Mouse (Mus musculus) liver, embryonic 15.5 days (tissue): ENCODE data around the gene 1700066M21Rik. TPM values are rescaled to one million over a fixed set of nuclear protein-coding genes. Genes with fewer than 3 reads are reported as not detected.

Source experiments
- ATAC-seq: fragments of 200-750 bp; cut with Nextera tagmentation; 2 replicates; pipeline ENCODE4 v1.8.0; 2017; ENCODE audit warnings: moderate number of reproducible peaks, mild to moderate bottlenecking, moderate library complexity; ENCODE audit not compliant: insufficient read depth
- H3K27ac ChIP-seq: fragments of 300-500 bp; sonication (generic); replicated peaks from 2 replicates; pipeline ENCODE4 v1.5.1; 2015; ENCODE audit warnings: mild to moderate bottlenecking, inconsistent platforms
- H3K27me3 ChIP-seq: fragments of 300-500 bp; sonication (generic); 2 replicates; pipeline ENCODE4 v1.6.1; 2015; ENCODE audit warnings: mild to moderate bottlenecking, inconsistent platforms
- H3K36me3 ChIP-seq: fragments of 300-500 bp; sonication (generic); replicated peaks from 2 replicates; pipeline ENCODE4 v1.6.1; 2015; ENCODE audit warnings: moderate library complexity, mild to moderate bottlenecking, inconsistent platforms
- H3K4me1 ChIP-seq: fragments of 300-500 bp; sonication (generic); replicated peaks from 2 replicates; pipeline ENCODE4 v1.6.1; 2015; ENCODE audit warnings: inconsistent platforms
- H3K4me2 ChIP-seq: fragments of 300-500 bp; sonication (generic); 2 replicates; pipeline ENCODE4 v1.6.1; 2015; ENCODE audit warnings: moderate library complexity, mild to moderate bottlenecking, inconsistent platforms
- H3K4me3 ChIP-seq: fragments of 300-500 bp; sonication (generic); replicated peaks from 2 replicates; pipeline ENCODE4 v1.5.1; 2015; ENCODE audit warnings: mild to moderate bottlenecking, inconsistent platforms
- H3K9ac ChIP-seq: fragments of 300-500 bp; sonication (generic); 2 replicates; pipeline ENCODE4 v1.6.1; 2015; ENCODE audit warnings: moderate library complexity, mild to moderate bottlenecking, inconsistent platforms
- H3K9me3 ChIP-seq: fragments of 300-500 bp; sonication (generic); replicated peaks from 2 replicates; pipeline ENCODE4 v1.6.1; 2016; ENCODE audit warnings: inconsistent platforms
- WGBS: fragments of 180-500 bp; shearing (Covaris S2); methylation state at CpG from one replicate; pipeline ENCODE4 v1.1.7; 2015; ENCODE audit warnings: mixed read lengths; ENCODE audit not compliant: insufficient replicate concordance; 5-methylcytosine and 5-hydroxymethylcytosine counted together
- polyA plus RNA-seq: library from polyadenylated mRNA; unstranded; fragments of >200 nt; fragmentation: Nextera tagmentation; extraction: Ambion mirVana; gene quantifications from 2 replicates; pipeline ENCODE4 v1.2.1, GENCODE M21; 2015

Gene 1700066M21Rik
- polyA plus RNA-seq = 6.9 and 7.7 TPM in 2 replicates

DNA sequence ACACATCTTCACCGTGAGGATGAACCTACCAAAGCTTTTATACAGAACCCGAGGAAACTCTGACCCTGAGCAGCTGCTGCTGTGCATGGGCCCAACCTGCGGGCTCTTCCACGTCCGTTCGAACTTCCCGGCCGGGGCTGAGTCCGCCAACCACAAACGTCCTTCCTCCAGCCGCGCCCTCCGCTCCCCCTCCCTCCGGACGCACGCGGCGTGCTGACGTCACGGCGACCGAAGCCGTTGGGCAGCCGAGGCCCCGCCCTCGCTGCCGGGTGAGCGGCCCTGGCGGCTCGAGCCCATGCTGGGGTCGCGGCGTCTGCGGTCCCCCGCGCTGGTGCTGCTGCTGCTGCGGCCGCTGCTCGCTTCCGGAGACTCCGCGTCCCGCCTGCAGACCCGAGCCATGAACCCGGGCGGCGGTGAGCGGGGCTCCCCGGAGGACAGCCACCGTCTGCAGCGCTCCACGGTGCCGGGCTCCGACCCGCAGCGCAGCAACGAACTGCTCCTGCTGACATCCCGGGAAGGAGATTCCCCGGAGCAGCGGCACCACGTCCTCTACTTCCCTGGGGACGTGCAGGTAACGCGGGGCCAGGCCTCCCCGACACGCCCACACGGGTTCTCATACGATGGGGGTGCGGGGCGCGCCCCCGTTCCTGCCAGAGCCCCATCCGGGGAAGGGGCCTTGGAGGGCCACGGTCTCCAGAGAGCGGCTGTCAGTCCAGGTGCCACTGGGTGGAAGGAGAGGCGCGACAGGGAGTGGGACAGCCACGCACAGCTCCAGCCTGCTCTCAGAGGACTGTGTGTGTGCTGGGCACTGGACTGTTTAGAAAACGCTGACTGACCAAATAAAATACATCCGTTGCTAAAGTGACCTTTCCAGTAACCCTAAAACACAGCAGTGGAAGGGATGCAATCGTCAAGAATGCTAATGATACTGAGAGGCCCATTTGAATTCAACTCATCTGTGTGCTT lies at the start of gene 1700066M21Rik:
TSS of gene 1700066M21Rik (plus strand) at position 245 of the 966 bp plus-strand sequence.
- no peaks in the 10 kb centered on the region for H3K27me3 ChIP-seq
- under 1% methylated on average over 81 of the region's 81 CpGs for WGBS
- no peaks in the 10 kb centered on the region for H3K9me3 ChIP-seq
- peak within 1 kb of the TSS; percentile 87 for H3K4me3 ChIP-seq
- no peaks in the 10 kb centered on the region; the same call in 1 of the 2 replicates for H3K36me3 ChIP-seq
- peak within 1 kb of the TSS; percentile 89 for H3K9ac ChIP-seq
- peaks cover 24% of the 10 kb centered on the region for H3K4me1 ChIP-seq
- peak; percentile 97 for ATAC-seq
- H3K27ac ChIP-seq = peak within 1 kb of the TSS; percentile 79
- peak within 1 kb of the TSS; percentile 88 for H3K4me2 ChIP-seq

DNA sequence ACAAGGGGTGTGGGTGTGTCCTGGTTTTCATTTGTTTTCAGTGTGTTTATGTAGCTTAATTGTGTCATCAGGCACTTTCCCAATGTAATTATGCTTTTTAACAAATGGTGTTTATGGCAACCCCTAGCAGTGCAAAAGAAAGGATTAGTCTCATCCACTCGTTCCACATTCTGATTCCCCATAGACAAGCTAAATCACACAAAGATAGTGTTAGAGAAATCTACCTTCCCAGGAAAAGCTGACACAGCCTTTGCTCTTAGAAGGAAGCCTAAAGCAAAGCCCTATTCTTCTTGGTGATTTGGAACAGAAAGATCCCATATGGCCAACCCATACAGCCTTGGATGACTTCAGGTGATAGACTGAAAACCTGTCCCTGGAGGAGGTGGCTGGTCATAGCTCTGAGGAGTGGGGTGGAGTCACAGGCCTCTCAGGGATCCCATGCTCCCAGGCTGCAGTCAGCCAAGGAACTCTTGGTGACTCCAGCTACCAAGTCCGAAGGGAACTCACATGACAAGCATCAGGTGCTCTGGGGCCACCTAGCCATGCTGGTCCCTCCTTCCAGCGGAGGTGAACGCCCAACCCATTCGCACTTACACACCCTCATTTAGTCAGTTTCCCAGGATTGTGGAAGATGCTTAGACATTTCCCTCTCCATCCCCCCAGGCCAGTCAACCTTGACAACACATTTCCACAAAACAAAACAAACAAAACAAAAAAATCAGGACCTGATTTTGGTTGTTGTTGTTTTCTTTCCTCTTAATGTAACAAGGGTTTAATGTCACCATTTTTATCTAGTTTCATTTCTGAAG lies 47.9 kb upstream of the 1700066M21Rik start:
- no peak overlapping the region for H3K27ac ChIP-seq
- H3K4me2 ChIP-seq = no peak overlapping the region
- no peaks in the 10 kb centered on the region for H3K36me3 ChIP-seq
- no peak for ATAC-seq
- H3K27me3 ChIP-seq = no peaks in the 10 kb centered on the region
- no peak overlapping the region for H3K9ac ChIP-seq
- no peak overlapping the region for H3K4me3 ChIP-seq
- no peaks in the 10 kb centered on the region for H3K9me3 ChIP-seq
- 62% methylated on average over 5 of the region's 5 CpGs for WGBS
- H3K4me1 ChIP-seq = no peaks in the 10 kb centered on the region

DNA sequence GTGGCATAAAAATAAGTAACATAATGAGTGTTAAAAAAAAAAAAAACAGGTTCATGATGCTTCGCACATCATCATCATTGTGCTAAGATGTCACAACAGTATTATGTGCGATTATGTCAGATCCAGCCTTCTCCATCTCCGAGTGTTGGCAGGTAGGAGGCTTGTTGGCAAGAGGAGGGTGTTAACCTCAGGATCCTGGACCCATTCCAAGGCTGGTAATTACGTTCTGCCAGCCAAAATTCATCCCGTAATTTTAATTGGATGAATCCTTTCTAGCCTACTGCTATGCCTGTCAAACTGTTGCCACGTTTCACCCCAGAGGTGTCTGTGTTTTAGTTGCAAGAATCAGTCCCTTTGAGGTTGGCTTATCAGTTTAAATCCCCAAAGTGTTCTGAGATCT lies 47.2 kb upstream of the 1700066M21Rik start:
- H3K4me2 ChIP-seq = no peak overlapping the region
- H3K4me1 ChIP-seq = no peaks in the 10 kb centered on the region
- no peak for ATAC-seq
- H3K27me3 ChIP-seq = no peaks in the 10 kb centered on the region
- H3K36me3 ChIP-seq = no peaks in the 10 kb centered on the region
- H3K27ac ChIP-seq = no peak overlapping the region
- WGBS = 61% methylated on average over 6 of the region's 6 CpGs
- H3K9ac ChIP-seq = no peak overlapping the region
- H3K9me3 ChIP-seq = no peaks in the 10 kb centered on the region
- no peak overlapping the region for H3K4me3 ChIP-seq

DNA sequence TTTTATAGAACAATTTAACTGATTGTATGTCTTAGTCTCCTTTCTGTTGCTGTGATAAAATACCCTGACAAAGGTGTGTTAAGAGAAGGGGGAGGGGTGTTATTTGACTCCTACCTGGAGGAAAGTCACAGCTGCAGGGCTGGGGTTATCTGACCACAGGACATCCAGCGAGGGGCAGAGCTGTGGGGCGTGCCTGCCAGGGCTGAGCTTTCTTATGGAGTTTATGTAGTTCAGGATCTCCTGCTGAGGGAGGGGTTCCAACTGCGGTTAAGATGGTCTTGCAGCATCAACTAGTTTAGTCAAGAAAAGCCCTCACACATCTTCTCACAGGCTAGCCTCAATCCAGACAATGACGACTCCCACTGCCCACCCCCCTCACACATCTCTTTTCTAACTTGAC lies 45.4 kb upstream of the 1700066M21Rik start:
- Histone ChIP-seq H3K9me3 (no peaks in the 10 kb centered on the region), H3K27me3 (no peaks in the 10 kb centered on the region), H3K4me3 (no peak overlapping the region), H3K36me3 (no peaks in the 10 kb centered on the region), H3K4me1 (no peaks in the 10 kb centered on the region), H3K27ac (no peak overlapping the region), H3K4me2 (no peak overlapping the region), H3K9ac (no peak overlapping the region)
- no peak for ATAC-seq
- WGBS = 25% methylated on average over 4 of the region's 4 CpGs

DNA sequence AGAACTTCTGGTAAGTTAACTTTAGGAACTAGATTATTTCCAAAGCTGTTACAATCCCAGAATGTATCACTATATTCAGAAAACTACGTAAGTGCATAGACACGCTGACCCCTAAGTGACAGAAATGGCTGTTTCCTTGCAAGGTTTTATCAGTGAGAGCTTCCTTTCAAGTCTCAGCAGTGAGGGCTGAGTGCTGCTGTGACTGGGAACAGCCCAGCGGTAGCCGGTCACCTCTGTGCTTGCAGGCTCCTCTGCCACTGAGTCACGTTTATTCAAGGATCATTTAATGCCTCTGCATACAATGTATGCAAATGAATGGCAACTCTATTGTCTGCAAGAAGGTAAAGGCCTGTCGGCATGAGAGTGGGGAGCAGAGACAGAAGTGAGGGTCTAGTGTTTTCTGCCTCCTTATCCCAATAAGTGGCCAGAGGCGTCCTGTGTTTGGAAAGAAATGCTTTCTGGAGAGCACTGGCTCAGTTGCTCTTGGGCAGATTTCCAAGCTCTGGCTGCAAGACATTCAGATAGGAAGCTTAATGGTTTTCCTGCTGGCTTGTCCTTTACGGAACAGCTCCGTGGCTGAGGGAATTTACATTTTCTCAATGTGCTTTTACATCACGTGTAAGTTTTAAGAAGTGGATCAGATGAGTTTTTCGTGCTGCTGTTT lies 43.7 kb upstream of the 1700066M21Rik start:
- Histone ChIP-seq H3K4me3 (no peak overlapping the region), H3K36me3 (no peaks in the 10 kb centered on the region), H3K9ac (no peak overlapping the region), H3K4me2 (no peak overlapping the region), H3K9me3 (no peaks in the 10 kb centered on the region), H3K27ac (no peak overlapping the region), H3K4me1 (no peaks in the 10 kb centered on the region), H3K27me3 (no peaks in the 10 kb centered on the region)
- 29% methylated on average over 11 of the region's 11 CpGs for WGBS
- no peak for ATAC-seq

DNA sequence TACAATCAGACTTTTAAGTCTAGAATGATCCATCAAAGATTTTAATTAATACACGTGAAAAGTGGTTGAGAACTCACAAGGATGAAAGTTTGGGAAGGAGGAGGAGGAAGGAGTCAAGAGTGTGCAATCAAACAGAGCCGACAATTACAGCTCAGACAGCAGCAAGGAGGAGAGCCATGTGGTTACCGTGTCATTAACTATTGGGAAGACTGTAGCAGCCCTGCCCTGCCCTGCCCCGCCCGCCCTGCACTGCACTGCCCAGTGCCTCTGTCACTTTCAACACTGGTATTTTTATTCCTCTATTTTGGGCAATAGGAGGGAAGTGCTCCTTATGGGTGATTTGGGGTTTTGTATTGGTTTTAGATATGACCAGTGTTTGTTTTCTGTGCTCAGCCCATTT lies 42.2 kb upstream of the 1700066M21Rik start:
- ATAC-seq = no peak
- H3K4me1 ChIP-seq = no peaks in the 10 kb centered on the region
- WGBS = 53% methylated on average over 5 of the region's 5 CpGs
- H3K4me3 ChIP-seq = no peak overlapping the region
- H3K9me3 ChIP-seq = no peaks in the 10 kb centered on the region
- H3K9ac ChIP-seq = no peak overlapping the region
- H3K36me3 ChIP-seq = no peaks in the 10 kb centered on the region
- no peak overlapping the region for H3K4me2 ChIP-seq
- no peak overlapping the region for H3K27ac ChIP-seq
- no peaks in the 10 kb centered on the region for H3K27me3 ChIP-seq

DNA sequence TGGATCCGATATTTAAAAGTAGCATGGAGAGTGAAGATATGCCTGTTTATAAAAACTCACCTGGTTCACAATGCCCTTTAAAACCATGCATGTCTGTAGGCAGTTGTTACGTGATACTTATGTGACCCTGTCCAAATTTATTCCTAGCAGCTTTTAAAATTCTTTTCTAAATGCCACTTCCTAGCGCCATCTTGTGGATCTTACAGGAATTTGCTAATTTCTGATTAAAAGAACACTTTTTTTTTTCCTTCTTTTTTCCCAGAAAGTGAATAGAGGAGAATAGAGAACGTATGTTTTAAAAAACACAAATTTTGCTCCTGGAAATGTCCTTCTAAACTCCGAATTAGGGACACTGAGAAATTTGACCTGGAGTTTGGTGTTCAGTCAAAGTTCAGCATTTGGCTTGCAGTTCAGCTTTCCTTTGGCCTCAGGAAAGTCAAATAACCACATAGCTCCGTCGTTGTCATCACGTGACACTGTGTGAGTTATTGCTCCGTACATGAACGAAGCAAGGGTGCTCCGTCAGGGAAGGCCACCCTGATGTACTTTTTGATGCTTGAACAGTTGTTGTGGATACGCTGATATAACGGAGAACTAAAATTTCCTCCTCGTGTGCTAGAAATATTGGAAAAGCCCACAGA lies 38.1 kb upstream of the 1700066M21Rik start:
- no peak overlapping the region for H3K4me2 ChIP-seq
- 36% methylated on average over 14 of the region's 14 CpGs for WGBS
- no peak for ATAC-seq

DNA sequence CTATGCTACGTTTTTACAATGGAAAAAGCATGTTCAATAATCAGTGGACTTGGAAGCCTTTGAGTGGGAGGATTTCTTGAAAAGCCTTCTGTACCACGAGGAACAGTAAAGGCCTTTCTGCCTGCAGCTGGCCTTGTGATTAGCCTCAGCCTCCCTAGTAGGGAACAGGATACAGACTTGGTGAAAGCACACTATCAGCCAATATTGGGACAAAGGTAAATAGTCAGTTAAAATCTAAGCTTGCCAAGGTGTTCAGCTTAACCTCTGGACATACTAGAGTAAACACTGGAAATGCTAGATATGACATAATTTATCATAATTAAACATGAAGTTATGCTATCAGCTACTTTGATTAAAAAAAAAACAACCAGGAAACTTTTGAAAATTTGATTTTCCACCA lies 36.2 kb upstream of the 1700066M21Rik start:
- H3K27ac ChIP-seq = no peak overlapping the region
- H3K4me3 ChIP-seq = no peak overlapping the region
- 33% methylated on average over 2 of the region's 2 CpGs for WGBS
- H3K4me1 ChIP-seq = no peaks in the 10 kb centered on the region
- H3K4me2 ChIP-seq = no peak overlapping the region
- H3K9ac ChIP-seq = no peak overlapping the region
- no peaks in the 10 kb centered on the region for H3K9me3 ChIP-seq
- no peak for ATAC-seq
- H3K27me3 ChIP-seq = no peaks in the 10 kb centered on the region
- no peaks in the 10 kb centered on the region for H3K36me3 ChIP-seq

More for the DNA sequence above, 38.1 kb upstream of the 1700066M21Rik start:
- no peak overlapping the region for H3K9ac ChIP-seq
- H3K36me3 ChIP-seq = no peaks in the 10 kb centered on the region
- H3K4me1 ChIP-seq = no peaks in the 10 kb centered on the region
- H3K9me3 ChIP-seq = no peaks in the 10 kb centered on the region
- no peak overlapping the region for H3K27ac ChIP-seq
- H3K4me3 ChIP-seq = no peak overlapping the region
- H3K27me3 ChIP-seq = no peaks in the 10 kb centered on the region

DNA sequence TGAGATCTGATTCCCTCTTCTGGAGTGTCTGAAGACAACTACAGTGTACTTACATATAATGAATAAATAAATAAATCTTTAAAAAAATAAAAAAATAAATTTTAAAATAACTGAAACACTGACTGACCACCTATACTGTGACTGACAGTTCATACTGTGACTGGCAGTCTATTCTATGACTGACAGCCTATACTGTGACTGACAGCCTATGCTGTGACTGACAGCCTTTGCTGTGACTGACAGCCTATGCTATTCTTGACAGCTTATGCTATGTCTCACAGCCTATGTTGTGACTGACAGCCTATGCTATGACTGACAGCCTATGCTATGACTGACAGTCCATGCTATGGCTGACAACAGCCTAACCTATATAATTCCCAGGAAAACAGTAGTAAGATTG lies 29.9 kb upstream of the 1700066M21Rik start:
- no peak overlapping the region for H3K4me2 ChIP-seq
- H3K9ac ChIP-seq = no peak overlapping the region
- no peaks in the 10 kb centered on the region for H3K4me1 ChIP-seq
- no peaks in the 10 kb centered on the region for H3K9me3 ChIP-seq
- no peaks in the 10 kb centered on the region for H3K27me3 ChIP-seq
- no peak for ATAC-seq
- no peak overlapping the region for H3K4me3 ChIP-seq
- H3K27ac ChIP-seq = no peak overlapping the region
- no peaks in the 10 kb centered on the region for H3K36me3 ChIP-seq

DNA sequence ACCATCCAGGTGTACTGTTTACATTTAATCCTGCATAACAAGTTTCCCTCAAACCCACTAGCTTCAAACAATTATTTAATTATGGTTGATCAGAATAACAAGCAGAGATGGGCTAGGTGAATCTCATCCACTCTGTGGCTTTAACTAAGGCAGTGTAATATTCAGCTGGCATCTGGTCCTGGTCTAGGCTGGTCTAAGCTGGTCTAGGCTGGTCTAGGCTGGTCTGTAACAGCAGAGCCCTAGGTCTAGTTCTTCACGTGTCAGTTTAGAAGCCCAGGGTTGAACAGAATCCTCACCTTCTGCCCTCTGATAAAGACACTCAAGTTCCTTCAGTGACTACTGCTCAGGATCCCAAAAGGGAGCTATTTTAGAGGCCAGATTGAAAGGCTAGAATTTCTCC lies 25.5 kb upstream of the 1700066M21Rik start:
- Histone ChIP-seq H3K27ac (no peak overlapping the region), H3K4me3 (no peak overlapping the region), H3K9me3 (no peaks in the 10 kb centered on the region), H3K4me1 (no peaks in the 10 kb centered on the region), H3K27me3 (no peaks in the 10 kb centered on the region), H3K4me2 (no peak overlapping the region), H3K9ac (no peak overlapping the region), H3K36me3 (no peaks in the 10 kb centered on the region)
- 47% methylated on average over 1 of the region's 1 CpGs for WGBS
- ATAC-seq = no peak
